Mouse (Mus musculus): ENCODE measurements around the gene Pcdh7.

Pcdh7 gene

GRCm38 (mm10) chr5:57745879-57746278 lies 28.1 kb downstream of the Pcdh7 start:
- no peak for DNase-seq (ENCODE audit: low read depth, low spot score)

GRCm38 (mm10) chr5:57750320-57750719 lies 32.6 kb downstream of the Pcdh7 start:
- no peak for DNase-seq (ENCODE audit: low read depth, low spot score)

GRCm38 (mm10) chr5:57755791-57756190 lies 38.0 kb downstream of the Pcdh7 start:
- DNase-seq (ENCODE audit: low read depth, low spot score): no peak

- DNase-seq (ENCODE audit: low read depth, low spot score): no peak
Observed at GRCm38 (mm10) chr5:57756726-57757424, 39.1 kb downstream of the Pcdh7 start.

- DNase-seq (ENCODE audit: low read depth, low spot score): no peak
Observed at GRCm38 (mm10) chr5:57757436-57757898, 39.7 kb downstream of the Pcdh7 start.

GRCm38 (mm10) chr5:57758968-57759367 lies 41.2 kb downstream of the Pcdh7 start:
- DNase-seq (ENCODE audit: low read depth, low spot score): no peak

GRCm38 (mm10) chr5:57760069-57761063 lies 42.6 kb downstream of the Pcdh7 start:
- DNase-seq (ENCODE audit: low read depth, low spot score): no peak

GRCm38 (mm10) chr5:57765356-57765755 lies 47.6 kb downstream of the Pcdh7 start:
- DNase-seq (ENCODE audit: low read depth, low spot score): no peak

GRCm38 (mm10) chr5:57767346-57767745 lies 49.6 kb downstream of the Pcdh7 start:
- DNase-seq (ENCODE audit: low read depth, low spot score): no peak

GRCm38 (mm10) chr5:57768469-57769022 lies 50.8 kb downstream of the Pcdh7 start:
- no peak for DNase-seq (ENCODE audit: low read depth, low spot score)

GRCm38 (mm10) chr5:57769644-57770043 lies 51.9 kb downstream of the Pcdh7 start:
- DNase-seq (ENCODE audit: low read depth, low spot score): no peak

GRCm38 (mm10) chr5:57770364-57770763 lies 52.6 kb downstream of the Pcdh7 start:
- no peak for DNase-seq (ENCODE audit: low read depth, low spot score)

- no peak for DNase-seq (ENCODE audit: low read depth, low spot score)
Observed at GRCm38 (mm10) chr5:57771122-57771521, 53.4 kb downstream of the Pcdh7 start.

- no peak for DNase-seq (ENCODE audit: low read depth, low spot score)
Observed at GRCm38 (mm10) chr5:57772711-57773110, 54.9 kb downstream of the Pcdh7 start.

- DNase-seq (ENCODE audit: low read depth, low spot score): no peak
Observed at GRCm38 (mm10) chr5:57774496-57774895, 56.7 kb downstream of the Pcdh7 start.

GRCm38 (mm10) chr5:57778093-57778492 lies 60.3 kb downstream of the Pcdh7 start:
- DNase-seq (ENCODE audit: low read depth, low spot score): no peak

GRCm38 (mm10) chr5:57779951-57780350 lies 62.2 kb downstream of the Pcdh7 start:
- DNase-seq (ENCODE audit: low read depth, low spot score): no peak

GRCm38 (mm10) chr5:57780574-57780973 lies 62.8 kb downstream of the Pcdh7 start:
- no peak for DNase-seq (ENCODE audit: low read depth, low spot score)

- no peak for DNase-seq (ENCODE audit: low read depth, low spot score)
Observed at GRCm38 (mm10) chr5:57781950-57782349, 64.2 kb downstream of the Pcdh7 start.

GRCm38 (mm10) chr5:57782546-57782945 lies 64.8 kb downstream of the Pcdh7 start:
- DNase-seq (ENCODE audit: low read depth, low spot score): no peak

GRCm38 (mm10) chr5:57788775-57789509 lies 71.2 kb downstream of the Pcdh7 start:
- no peak for DNase-seq (ENCODE audit: low read depth, low spot score)
